ENCODE assay signal across 8 mouse cellular contexts in the genomic region with DNA sequence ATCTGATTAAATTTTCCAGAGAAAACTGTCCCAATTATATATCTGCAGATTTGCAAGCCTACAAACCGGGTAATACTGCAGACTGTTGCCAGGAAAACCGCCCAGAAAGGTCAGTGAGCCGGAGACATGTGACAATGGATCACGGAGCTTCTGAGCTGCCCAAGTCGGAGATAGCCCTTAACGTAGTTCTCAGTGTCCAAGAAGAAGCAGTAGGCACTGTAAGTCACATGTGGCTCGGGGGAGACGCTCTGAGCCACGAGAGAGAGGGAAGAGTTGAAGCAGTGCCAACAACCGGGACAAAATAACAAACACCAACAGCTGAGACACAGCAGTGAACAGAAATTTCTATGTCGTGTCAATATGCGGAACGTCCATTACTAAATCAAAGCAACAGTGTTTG.
DNase-seq lines count a peak whose midpoint lies in the region; ATAC-seq and TF ChIP-seq lines count a peak whose summit lies in the region.
"Had no signal": no experiment of that assay in that cellular context is flagged by ENCODE, and none has a peak within 500 bp of the region (broad histone marks: within the 10 kb centered on the region; RNA-seq: fewer than 3 reads in every experiment).

No protein-coding gene starts in this region.

- H3K36me3 ChIP-seq in hindbrain, postnatal 0 days (ENCODE audit: insufficient read depth, low read length): no peaks in the 10 kb centered on the region
- peaks cover 15% of the 10 kb centered on the region; the same call in 1 of the 2 replicates for H3K36me3 ChIP-seq in hindbrain, embryonic 14.5 days (replicated peaks; ENCODE audit: control insufficient read depth, insufficient read depth)
- no peaks in the 10 kb centered on the region for H3K36me3 ChIP-seq in midbrain, embryonic 11.5 days (ENCODE audit: control insufficient read depth, insufficient read depth, low read length)

- no peak overlapping the region for H3K9ac ChIP-seq in hindbrain, postnatal 0 days (replicated peaks; ENCODE audit: low read length)
- H3K9ac ChIP-seq in hindbrain, embryonic 14.5 days: no peak overlapping the region
- no peak overlapping the region for H3K9ac ChIP-seq in midbrain, embryonic 11.5 days (ENCODE audit: low read length)
- H3K9ac ChIP-seq: heart, embryonic 13.5 days had no signal

- H3K4me2 ChIP-seq in hindbrain, postnatal 0 days (ENCODE audit: low read depth, low read length): no peak overlapping the region
- no peak overlapping the region for H3K4me2 ChIP-seq in hindbrain, embryonic 14.5 days (replicated peaks)
- H3K4me2 ChIP-seq in midbrain, embryonic 11.5 days: no peak overlapping the region
- H3K4me2 ChIP-seq: heart, embryonic 13.5 days had no signal

- H3K4me1 ChIP-seq in hindbrain, postnatal 0 days (ENCODE audit: insufficient read depth, low read length): no peaks in the 10 kb centered on the region
- no peaks in the 10 kb centered on the region for H3K4me1 ChIP-seq in hindbrain, embryonic 14.5 days (replicated peaks; ENCODE audit: control insufficient read depth, insufficient read depth, low read length)
- H3K4me1 ChIP-seq in midbrain, embryonic 11.5 days (ENCODE audit: control insufficient read depth, insufficient read depth, low read length): no peaks in the 10 kb centered on the region
- H3K4me1 ChIP-seq: heart, embryonic 13.5 days had no signal

- peak; percentile 54 for DNase-seq in hindbrain, postnatal 0 days (ENCODE audit: low spot score)
- no peak for DNase-seq in hindbrain, embryonic 14.5 days (ENCODE audit: low spot score)
- peak; percentile 9 for DNase-seq in adrenal gland, postnatal 10 days
- DNase-seq in cerebellum, adult 18-20 months: peak; percentile 30 to 42
- peak; percentile 35 for DNase-seq in layer of hippocampus, adult 9-10 months (ENCODE audit: low spot score)
- DNase-seq in neural tube, embryonic 10.5 days (ENCODE audit: extremely low spot score, low spot score): no peak
- no peak for DNase-seq in midbrain, embryonic 11.5 days (ENCODE audit: low spot score, missing footprints)

- no peak overlapping the region for H3K27ac ChIP-seq in hindbrain, postnatal 0 days
- H3K27ac ChIP-seq in hindbrain, embryonic 14.5 days: no peak overlapping the region
- H3K27ac ChIP-seq in midbrain, embryonic 11.5 days (ENCODE audit: low read depth, low read length): no peak overlapping the region
- H3K27ac ChIP-seq: heart, embryonic 13.5 days had no signal

- no peak for ATAC-seq in hindbrain, postnatal 0 days
- ATAC-seq in hindbrain, embryonic 14.5 days (ENCODE audit: low FRiP score): no peak; the same call in 1 of the 2 replicates
- ATAC-seq in midbrain, embryonic 11.5 days (ENCODE audit: low FRiP score): no peak

- TF ChIP-seq CTCF in hindbrain, postnatal 0 days (IDR thresholded peaks at IDR 0.05; ENCODE audit: low read depth): no peak

- no peak overlapping the region for H3K4me3 ChIP-seq in hindbrain, postnatal 0 days (ENCODE audit: low read length)
- no peak overlapping the region for H3K4me3 ChIP-seq in hindbrain, embryonic 14.5 days (replicated peaks; ENCODE audit: low read length)
- no peak overlapping the region for H3K4me3 ChIP-seq in midbrain, embryonic 11.5 days (ENCODE audit: low read depth, low read length)
- H3K4me3 ChIP-seq: heart, embryonic 13.5 days had no signal

- no peaks in the 10 kb centered on the region for H3K9me3 ChIP-seq in hindbrain, postnatal 0 days (ENCODE audit: low read length)
- no peaks in the 10 kb centered on the region for H3K9me3 ChIP-seq in hindbrain, embryonic 14.5 days (ENCODE audit: control insufficient read depth, low read length)
- H3K9me3 ChIP-seq in midbrain, embryonic 11.5 days (ENCODE audit: control insufficient read depth, low read length): no peaks in the 10 kb centered on the region
- H3K9me3 ChIP-seq: heart, embryonic 13.5 days had no signal

- WGBS in hindbrain, postnatal 0 days: 38% methylated on average over 13 of the region's 13 CpGs
- WGBS in hindbrain, embryonic 14.5 days: 60% methylated on average over 13 of the region's 13 CpGs
- WGBS in midbrain, embryonic 11.5 days: 89% methylated on average over 13 of the region's 13 CpGs

- no peaks in the 10 kb centered on the region for H3K27me3 ChIP-seq in hindbrain, postnatal 0 days (ENCODE audit: insufficient read depth, low read length)
- no peaks in the 10 kb centered on the region for H3K27me3 ChIP-seq in hindbrain, embryonic 14.5 days (ENCODE audit: control insufficient read depth, insufficient read depth, low read length)
- H3K27me3 ChIP-seq in midbrain, embryonic 11.5 days (ENCODE audit: control insufficient read depth, insufficient read depth, low read length): no peaks in the 10 kb centered on the region
- H3K27me3 ChIP-seq: heart, embryonic 13.5 days had no signal

Comparison
In these comparisons a context has a peak if more than half of its experiments do, and no peak if none do; other contexts are left out.
1. DNase-seq: peak in hindbrain, postnatal 0 days (single experiment), adrenal gland, postnatal 10 days (single experiment), cerebellum, adult 18-20 months (2 of 2) and layer of hippocampus, adult 9-10 months (single experiment); none in hindbrain, embryonic 14.5 days (single experiment), neural tube, embryonic 10.5 days (single experiment) and midbrain, embryonic 11.5 days (single experiment).